Mouse (Mus musculus): ENCODE measurements around the gene Tmem216. TPM values are rescaled to one million over a fixed set of nuclear protein-coding genes. Genes with fewer than 3 reads are reported as not detected.

Gene Tmem216
- polyA plus RNA-seq (2015; fragmentation: Nextera tagmentation; extraction: Ambion mirVana): 17.0 and 20.7 TPM in 2 replicates

- H3K27me3 ChIP-seq (ENCODE audit: control insufficient read depth, insufficient read depth, low read length): no peaks in the 10 kb centered on the region
- peak within 1 kb of the TSS; percentile 74 for H3K4me3 ChIP-seq (ENCODE audit: low read length)
- peak within 1 kb of the TSS; percentile 85 for H3K9ac ChIP-seq (ENCODE audit: low read length)
- ATAC-seq (replicated peaks; ENCODE audit: extremely low read depth, insufficient read depth, low FRiP score): peak; percentile 94
- 0 out of 2 replicates have a peak, but pooled peaks cover 2% of the 10 kb centered on the region for H3K4me1 ChIP-seq (ENCODE audit: control insufficient read depth, insufficient read depth, low read length)
- 1% methylated on average over 43 of the region's 43 CpGs for WGBS
- H3K27ac ChIP-seq (ENCODE audit: low read length): peak within 1 kb of the TSS; percentile 80
- H3K9me3 ChIP-seq (replicated peaks; ENCODE audit: control insufficient read depth, low read length): no peaks in the 10 kb centered on the region
- H3K36me3 ChIP-seq (ENCODE audit: control insufficient read depth, insufficient read depth): peaks cover 7% of the 10 kb centered on the region; the same call in 1 of the 2 replicates
- H3K4me2 ChIP-seq (ENCODE audit: low read depth, low read length): peak within 1 kb of the TSS; percentile 85
Measured at GRCm38 (mm10) chr19:10555624-10556510, at the start of gene Tmem216. Gene Tmem216 (minus strand): TSS chr19:10556238.

GRCm38 (mm10) chr19:10605293-10605900, 49.4 kb upstream of the Tmem216 start, which contains the start of the genes Ddb1 and Tkfc:
Gene Ddb1 (plus strand): TSS chr19:10605327.
Gene Tkfc (minus strand): TSS chr19:10605654.
- Histone ChIP-seq H3K27ac (ENCODE audit: low read length) (peak within 1 kb of the TSS; percentile 96), H3K9me3 (replicated peaks; ENCODE audit: control insufficient read depth, low read length) (no peaks in the 10 kb centered on the region), H3K4me3 (ENCODE audit: low read length) (peak within 1 kb of the TSS; percentile 94), H3K36me3 (ENCODE audit: control insufficient read depth, insufficient read depth) (peaks cover 24% of the 10 kb centered on the region), H3K4me2 (ENCODE audit: low read depth, low read length) (peak within 1 kb of the TSS; percentile 74), H3K9ac (ENCODE audit: low read length) (peak within 1 kb of the TSS; percentile 98), H3K27me3 (ENCODE audit: control insufficient read depth, insufficient read depth, low read length) (no peaks in the 10 kb centered on the region), H3K4me1 (ENCODE audit: control insufficient read depth, insufficient read depth, low read length) (peaks cover 24% of the 10 kb centered on the region)
- WGBS: under 1% methylated on average over 49 of the region's 49 CpGs
- peak; percentile 97 for ATAC-seq (replicated peaks; ENCODE audit: extremely low read depth, insufficient read depth, low FRiP score)

GRCm38 (mm10) chr19:10604534-10604933, 48.5 kb upstream of the Tmem216 start:
- H3K4me1 ChIP-seq (ENCODE audit: control insufficient read depth, insufficient read depth, low read length): peaks cover 24% of the 10 kb centered on the region
- peak overlapping the region; percentile 94 for H3K27ac ChIP-seq (ENCODE audit: low read length)
- peak overlapping the region; percentile 98 for H3K9ac ChIP-seq (ENCODE audit: low read length)
- WGBS: 49% methylated on average over 3 of the region's 3 CpGs
- peak overlapping the region; percentile 94 for H3K4me3 ChIP-seq (ENCODE audit: low read length)
- peaks cover 17% of the 10 kb centered on the region for H3K36me3 ChIP-seq (ENCODE audit: control insufficient read depth, insufficient read depth)
- no peaks in the 10 kb centered on the region for H3K27me3 ChIP-seq (ENCODE audit: control insufficient read depth, insufficient read depth, low read length)
- no peak for ATAC-seq (replicated peaks; ENCODE audit: extremely low read depth, insufficient read depth, low FRiP score)
- H3K9me3 ChIP-seq (replicated peaks; ENCODE audit: control insufficient read depth, low read length): no peaks in the 10 kb centered on the region
- H3K4me2 ChIP-seq (ENCODE audit: low read depth, low read length): peak overlapping the region; percentile 74

- H3K27ac ChIP-seq (ENCODE audit: low read length): peak overlapping the region; percentile 94
- no peak for ATAC-seq (replicated peaks; ENCODE audit: extremely low read depth, insufficient read depth, low FRiP score)
- H3K9me3 ChIP-seq (replicated peaks; ENCODE audit: control insufficient read depth, low read length): no peaks in the 10 kb centered on the region
- peak overlapping the region; percentile 98 for H3K9ac ChIP-seq (ENCODE audit: low read length)
- H3K27me3 ChIP-seq (ENCODE audit: control insufficient read depth, insufficient read depth, low read length): no peaks in the 10 kb centered on the region
- H3K4me1 ChIP-seq (ENCODE audit: control insufficient read depth, insufficient read depth, low read length): peaks cover 24% of the 10 kb centered on the region
- H3K4me3 ChIP-seq (ENCODE audit: low read length): no peak overlapping the region
- WGBS: 76% methylated on average over 18 of the region's 18 CpGs
- peaks cover 14% of the 10 kb centered on the region for H3K36me3 ChIP-seq (ENCODE audit: control insufficient read depth, insufficient read depth)
- H3K4me2 ChIP-seq (ENCODE audit: low read depth, low read length): no peak overlapping the region
Measured at GRCm38 (mm10) chr19:10603660-10604523, 47.9 kb upstream of the Tmem216 start.

GRCm38 (mm10) chr19:10602787-10603186, 46.7 kb upstream of the Tmem216 start:
- peaks cover 21% of the 10 kb centered on the region for H3K4me1 ChIP-seq (ENCODE audit: control insufficient read depth, insufficient read depth, low read length)
- H3K9me3 ChIP-seq (replicated peaks; ENCODE audit: control insufficient read depth, low read length): no peaks in the 10 kb centered on the region
- H3K36me3 ChIP-seq (ENCODE audit: control insufficient read depth, insufficient read depth): peaks cover 3% of the 10 kb centered on the region
- 1% methylated on average over 9 of the region's 9 CpGs for WGBS
- peak overlapping the region; percentile 72 for H3K9ac ChIP-seq (ENCODE audit: low read length)
- peak overlapping the region; percentile 42 for H3K4me3 ChIP-seq (ENCODE audit: low read length)
- H3K4me2 ChIP-seq (ENCODE audit: low read depth, low read length): peak overlapping the region; percentile 67
- ATAC-seq (replicated peaks; ENCODE audit: extremely low read depth, insufficient read depth, low FRiP score): peak; percentile 53
- no peaks in the 10 kb centered on the region for H3K27me3 ChIP-seq (ENCODE audit: control insufficient read depth, insufficient read depth, low read length)
- H3K27ac ChIP-seq (ENCODE audit: low read length): peak overlapping the region; percentile 86

GRCm38 (mm10) chr19:10602247-10602769, 46.3 kb upstream of the Tmem216 start:
- no peaks in the 10 kb centered on the region for H3K9me3 ChIP-seq (replicated peaks; ENCODE audit: control insufficient read depth, low read length)
- peak overlapping the region; percentile 42 for H3K4me3 ChIP-seq (ENCODE audit: low read length)
- no peak for ATAC-seq (replicated peaks; ENCODE audit: extremely low read depth, insufficient read depth, low FRiP score)
- H3K9ac ChIP-seq (ENCODE audit: low read length): peak overlapping the region; percentile 72
- H3K27ac ChIP-seq (ENCODE audit: low read length): peak overlapping the region; percentile 86
- H3K27me3 ChIP-seq (ENCODE audit: control insufficient read depth, insufficient read depth, low read length): no peaks in the 10 kb centered on the region
- WGBS: 14% methylated on average over 6 of the region's 6 CpGs
- no peaks in the 10 kb centered on the region for H3K36me3 ChIP-seq (ENCODE audit: control insufficient read depth, insufficient read depth)
- peak overlapping the region; percentile 67 for H3K4me2 ChIP-seq (ENCODE audit: low read depth, low read length)
- H3K4me1 ChIP-seq (ENCODE audit: control insufficient read depth, insufficient read depth, low read length): peaks cover 21% of the 10 kb centered on the region

GRCm38 (mm10) chr19:10599648-10600047, 43.6 kb upstream of the Tmem216 start:
- H3K36me3 ChIP-seq (ENCODE audit: control insufficient read depth, insufficient read depth): no peaks in the 10 kb centered on the region
- WGBS: 83% methylated on average over 2 of the region's 2 CpGs
- H3K4me1 ChIP-seq (ENCODE audit: control insufficient read depth, insufficient read depth, low read length): peaks cover 11% of the 10 kb centered on the region
- H3K4me2 ChIP-seq (ENCODE audit: low read depth, low read length): no peak overlapping the region
- no peak for ATAC-seq (replicated peaks; ENCODE audit: extremely low read depth, insufficient read depth, low FRiP score)
- no peaks in the 10 kb centered on the region for H3K9me3 ChIP-seq (replicated peaks; ENCODE audit: control insufficient read depth, low read length)
- no peak overlapping the region for H3K27ac ChIP-seq (ENCODE audit: low read length)
- H3K9ac ChIP-seq (ENCODE audit: low read length): no peak overlapping the region
- no peaks in the 10 kb centered on the region for H3K27me3 ChIP-seq (ENCODE audit: control insufficient read depth, insufficient read depth, low read length)
- no peak overlapping the region for H3K4me3 ChIP-seq (ENCODE audit: low read length)

GRCm38 (mm10) chr19:10598188-10598587, 42.1 kb upstream of the Tmem216 start:
- Histone ChIP-seq H3K4me3 (ENCODE audit: low read length) (no peak overlapping the region), H3K4me1 (ENCODE audit: control insufficient read depth, insufficient read depth, low read length) (peaks cover 9% of the 10 kb centered on the region; the same call in 1 of the 2 replicates), H3K4me2 (ENCODE audit: low read depth, low read length) (no peak overlapping the region), H3K9ac (ENCODE audit: low read length) (no peak overlapping the region), H3K9me3 (replicated peaks; ENCODE audit: control insufficient read depth, low read length) (no peaks in the 10 kb centered on the region), H3K27ac (ENCODE audit: low read length) (no peak overlapping the region), H3K36me3 (ENCODE audit: control insufficient read depth, insufficient read depth) (no peaks in the 10 kb centered on the region), H3K27me3 (ENCODE audit: control insufficient read depth, insufficient read depth, low read length) (no peaks in the 10 kb centered on the region)
- 31% methylated on average over 3 of the region's 3 CpGs for WGBS
- ATAC-seq (replicated peaks; ENCODE audit: extremely low read depth, insufficient read depth, low FRiP score): no peak

All from heart, embryonic 16.5 days (tissue).